Mouse (Mus musculus): Measurements from ENCODE around the gene Haus2. TPM values are rescaled to one million over a fixed set of nuclear protein-coding genes. Genes with fewer than 3 reads are reported as not detected.
A peak's percentile ranks its signal among the peaks of the same experiment; 100 is the strongest.
"Not testable (repeated sequence)": the region's sequence is repeated elsewhere in the genome, so short reads cannot be mapped to it uniquely, and the experiment has no call there.

Gene Haus2
- 25.0 and 26.6 TPM in 2 replicates for polyA plus RNA-seq (2015; fragmentation: Nextera tagmentation; extraction: Ambion mirVana)

DNA sequence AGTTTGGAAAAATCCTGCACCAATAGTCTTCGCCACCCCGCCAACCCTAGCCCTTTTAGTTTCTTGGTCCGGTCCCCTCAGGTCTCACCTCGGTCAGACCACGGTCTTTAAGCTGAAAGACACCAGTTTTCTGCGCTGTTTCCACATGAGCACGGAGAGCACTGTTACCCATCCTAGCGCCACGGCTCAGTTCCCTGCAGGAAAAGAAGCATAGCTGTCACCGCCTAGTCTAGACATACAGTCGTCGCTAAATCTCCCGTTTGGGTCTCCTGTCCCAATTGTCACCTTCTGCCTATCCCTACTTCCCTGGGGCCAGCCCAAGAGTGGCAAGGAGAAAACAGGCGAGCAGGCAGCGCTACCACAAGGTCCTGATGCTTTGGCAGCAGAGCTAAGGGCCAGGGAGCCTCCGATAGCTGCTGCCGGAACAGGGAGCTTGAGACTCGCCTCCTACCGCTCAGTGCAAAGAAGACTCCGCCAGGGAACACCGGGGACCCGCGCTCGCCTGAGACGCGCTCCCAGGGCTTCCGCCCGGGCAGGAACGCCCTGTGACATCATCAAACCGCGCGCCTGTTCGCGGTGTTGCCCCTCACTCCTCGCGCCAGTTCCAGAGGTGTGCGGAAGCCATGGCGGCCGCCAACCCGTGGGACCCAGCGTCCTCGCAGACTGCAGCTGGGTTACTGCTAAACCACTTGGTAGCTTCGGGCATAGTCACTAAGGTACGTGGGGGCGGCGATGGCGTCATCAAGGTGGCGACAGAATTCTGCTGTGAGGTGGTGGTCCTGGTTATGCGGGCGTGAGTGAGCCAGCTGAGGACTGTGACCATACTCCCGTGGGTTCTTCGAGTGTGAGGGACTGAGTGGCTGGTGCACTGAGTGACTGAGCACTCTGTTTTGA is at the start of gene Haus2, which contains the start of gene Lrrc57:
Gene Haus2 (plus strand): TSS at position 554 of the 894 bp plus-strand sequence.
Gene Lrrc57 (minus strand): TSS at position 691 of the 894 bp plus-strand sequence.
- peak within 1 kb of the TSS; percentile 87 for H3K4me3 ChIP-seq (ENCODE audit: low read depth, low read length)
- peak; percentile 97 for ATAC-seq
- H3K4me2 ChIP-seq (ENCODE audit: low read length) = peak within 1 kb of the TSS; percentile 83
- H3K27me3 ChIP-seq (ENCODE audit: control insufficient read depth, insufficient read depth, low read depth, low read length) = no peaks in the 10 kb centered on the region
- H3K9ac ChIP-seq (ENCODE audit: low read depth, low read length) = peak within 1 kb of the TSS; percentile 90
- peaks cover under 1% of the 10 kb centered on the region; the same call in 1 of the 2 replicates for H3K36me3 ChIP-seq (ENCODE audit: control insufficient read depth, insufficient read depth, low read length)
- no peaks in the 10 kb centered on the region for H3K9me3 ChIP-seq (replicated peaks; ENCODE audit: control insufficient read depth, low read length, poor library complexity, severe bottlenecking)
- under 1% methylated on average over 52 of the region's 52 CpGs for WGBS
- H3K27ac ChIP-seq (ENCODE audit: low read length) = peak within 1 kb of the TSS; percentile 91
- peaks cover 24% of the 10 kb centered on the region for H3K4me1 ChIP-seq (ENCODE audit: control insufficient read depth, insufficient read depth, low read length)

DNA sequence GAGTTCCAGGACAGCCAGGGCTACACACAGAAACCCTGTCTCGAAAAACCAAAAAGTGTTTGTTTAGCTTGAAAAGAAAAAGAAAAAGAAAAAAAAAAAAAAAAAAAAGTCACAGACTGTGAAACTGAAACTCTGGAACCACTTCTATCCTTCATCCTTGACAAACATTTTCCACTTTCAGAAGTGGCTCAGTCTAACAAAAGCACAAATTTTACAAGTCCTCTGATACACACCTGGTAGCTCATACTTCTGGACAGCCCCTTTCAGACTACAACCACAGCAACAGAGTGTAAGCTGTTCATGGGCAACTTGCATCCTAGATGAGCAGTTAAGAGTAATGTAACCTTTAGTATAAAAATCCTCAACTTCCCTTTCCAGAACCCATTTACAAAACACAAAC is 47.7 kb upstream of the Haus2 start:
- no peaks in the 10 kb centered on the region for H3K9me3 ChIP-seq (replicated peaks; ENCODE audit: control insufficient read depth, low read length, poor library complexity, severe bottlenecking)
- H3K4me1 ChIP-seq (ENCODE audit: control insufficient read depth, insufficient read depth, low read length) = peaks cover 13% of the 10 kb centered on the region
- H3K27ac ChIP-seq (ENCODE audit: low read length) = no peak overlapping the region
- H3K36me3 ChIP-seq (ENCODE audit: control insufficient read depth, insufficient read depth, low read length) = no peaks in the 10 kb centered on the region
- H3K4me3 ChIP-seq (ENCODE audit: low read depth, low read length) = no peak overlapping the region
- no peak overlapping the region for H3K9ac ChIP-seq (ENCODE audit: low read depth, low read length)
- no peak overlapping the region for H3K4me2 ChIP-seq (ENCODE audit: low read length)
- 100% methylated on average over 1 of the region's 1 CpGs for WGBS
- ATAC-seq = no peak
- H3K27me3 ChIP-seq (ENCODE audit: control insufficient read depth, insufficient read depth, low read depth, low read length) = no peaks in the 10 kb centered on the region

DNA sequence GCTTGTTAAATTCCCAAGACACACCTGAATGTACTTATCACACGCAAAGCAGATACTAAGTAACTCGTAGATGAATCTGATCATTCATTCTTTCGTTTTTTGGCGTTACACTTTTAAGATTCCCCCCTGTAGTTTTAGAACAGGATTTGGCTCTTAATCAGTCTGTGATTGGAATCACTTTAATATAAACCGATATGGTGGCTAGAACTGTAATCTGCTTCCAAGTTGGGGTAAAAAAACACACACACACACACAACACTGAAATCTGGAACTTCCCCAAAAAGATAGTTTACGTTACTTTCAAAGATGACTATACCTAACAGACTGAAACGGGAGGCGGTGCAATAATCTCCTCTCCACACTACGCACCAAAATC is 46.3 kb upstream of the Haus2 start:
- H3K9ac ChIP-seq (ENCODE audit: low read depth, low read length) = peak overlapping the region; percentile 96
- no peaks in the 10 kb centered on the region for H3K27me3 ChIP-seq (ENCODE audit: control insufficient read depth, insufficient read depth, low read depth, low read length)
- 21% methylated on average over 9 of the region's 9 CpGs for WGBS
- H3K4me2 ChIP-seq (ENCODE audit: low read length) = peak overlapping the region; percentile 79
- H3K27ac ChIP-seq (ENCODE audit: low read length) = no peak overlapping the region; the same call in 1 of the 2 replicates
- H3K4me1 ChIP-seq (ENCODE audit: control insufficient read depth, insufficient read depth, low read length) = peaks cover 18% of the 10 kb centered on the region
- no peaks in the 10 kb centered on the region for H3K36me3 ChIP-seq (ENCODE audit: control insufficient read depth, insufficient read depth, low read length)
- no peaks in the 10 kb centered on the region for H3K9me3 ChIP-seq (replicated peaks; ENCODE audit: control insufficient read depth, low read length, poor library complexity, severe bottlenecking)
- peak overlapping the region; percentile 93 for H3K4me3 ChIP-seq (ENCODE audit: low read depth, low read length)
- ATAC-seq = no peak

DNA sequence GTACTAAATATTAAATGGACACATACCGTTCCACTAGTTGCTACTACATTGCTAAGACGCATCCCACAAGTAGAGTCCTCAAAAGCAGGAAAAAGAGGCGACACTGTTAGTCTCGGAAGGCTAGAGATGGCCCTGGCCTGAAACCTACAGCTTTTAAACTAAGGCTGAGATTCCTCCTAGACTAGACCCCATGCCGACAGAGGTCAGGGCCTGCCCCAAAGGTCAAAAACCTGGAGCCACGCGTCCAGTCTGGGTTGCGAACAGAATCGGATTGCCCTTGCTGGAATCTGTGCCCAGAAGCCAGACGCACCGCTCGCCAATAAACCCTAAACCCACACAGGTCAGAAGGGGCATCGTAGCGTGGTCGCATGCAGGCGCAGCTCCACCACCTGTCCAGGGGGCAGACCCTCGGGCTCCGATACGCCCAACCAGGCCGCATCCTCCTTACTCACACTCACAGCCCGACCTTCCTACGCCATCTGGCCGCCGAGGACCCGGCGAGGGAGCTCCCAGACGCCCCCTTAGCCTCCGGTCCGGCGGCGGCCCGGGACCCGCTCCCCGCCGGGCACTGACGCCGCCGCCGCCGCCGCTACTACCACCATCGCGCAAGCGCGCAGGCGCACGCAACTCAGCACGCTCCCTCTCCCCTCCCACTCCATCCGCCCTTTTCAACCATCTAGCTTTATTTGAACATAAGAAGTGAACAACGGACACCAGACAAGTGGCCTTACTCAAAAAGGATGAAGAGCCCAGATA is 45.8 kb upstream of the Haus2 start, which contains the start of gene Zfp106:
Gene Zfp106 (minus strand): TSS at position 609 of the 756 bp plus-strand sequence.
- WGBS = under 1% methylated on average over 48 of the region's 50 CpGs
- peak within 1 kb of the TSS; percentile 81 for H3K27ac ChIP-seq (ENCODE audit: low read length)
- peak within 1 kb of the TSS; percentile 79 for H3K4me2 ChIP-seq (ENCODE audit: low read length)

DNA sequence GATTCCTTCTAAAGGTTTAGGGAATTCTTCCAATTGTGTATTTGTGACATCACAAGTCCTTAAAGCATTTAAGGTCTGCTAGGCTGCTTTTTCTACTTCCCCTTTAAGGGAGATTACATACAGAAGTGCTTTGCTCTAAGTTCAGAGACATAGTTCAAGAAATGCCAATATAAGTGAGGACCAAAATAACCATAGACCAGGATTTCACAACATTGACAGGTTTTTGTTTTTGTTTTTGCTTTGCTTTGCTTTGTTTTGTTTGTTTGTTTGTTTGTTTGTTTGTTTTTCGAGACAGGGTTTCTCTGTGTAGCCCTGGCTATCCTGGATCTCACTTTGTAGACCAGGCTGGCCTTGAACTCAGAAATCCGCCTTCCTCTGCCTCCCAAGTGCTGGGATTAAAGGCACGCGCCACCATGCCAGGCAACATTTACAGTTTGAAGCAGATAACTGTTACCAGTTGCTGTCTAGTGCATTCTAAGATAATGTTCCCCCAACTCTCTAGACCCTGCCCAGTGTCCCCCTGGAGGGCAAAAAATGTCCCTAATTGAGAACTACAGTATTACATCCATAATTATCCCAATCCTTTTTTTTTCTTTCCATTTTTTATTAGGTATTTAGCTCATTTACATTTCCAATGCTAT is 44.5 kb upstream of the Haus2 start:
- whole genome bisulfite sequencing = 86% methylated on average over 4 of the region's 4 CpGs
- ATAC-seq; H3K27me3 ChIP-seq (ENCODE audit: control insufficient read depth, insufficient read depth, low read depth, low read length): not testable (repeated sequence)

More for the DNA sequence above, 45.8 kb upstream of the Haus2 start, which contains the start of gene Zfp106:
- Histone ChIP-seq H3K4me1 (ENCODE audit: control insufficient read depth, insufficient read depth, low read length) (peaks cover 23% of the 10 kb centered on the region), H3K27me3 (ENCODE audit: control insufficient read depth, insufficient read depth, low read depth, low read length) (no peaks in the 10 kb centered on the region), H3K36me3 (ENCODE audit: control insufficient read depth, insufficient read depth, low read length) (no peaks in the 10 kb centered on the region), H3K9ac (ENCODE audit: low read depth, low read length) (peak within 1 kb of the TSS; percentile 96), H3K9me3 (replicated peaks; ENCODE audit: control insufficient read depth, low read length, poor library complexity, severe bottlenecking) (no peaks in the 10 kb centered on the region), H3K4me3 (ENCODE audit: low read depth, low read length) (peak within 1 kb of the TSS; percentile 93)
- ATAC-seq = peak; percentile 91

DNA sequence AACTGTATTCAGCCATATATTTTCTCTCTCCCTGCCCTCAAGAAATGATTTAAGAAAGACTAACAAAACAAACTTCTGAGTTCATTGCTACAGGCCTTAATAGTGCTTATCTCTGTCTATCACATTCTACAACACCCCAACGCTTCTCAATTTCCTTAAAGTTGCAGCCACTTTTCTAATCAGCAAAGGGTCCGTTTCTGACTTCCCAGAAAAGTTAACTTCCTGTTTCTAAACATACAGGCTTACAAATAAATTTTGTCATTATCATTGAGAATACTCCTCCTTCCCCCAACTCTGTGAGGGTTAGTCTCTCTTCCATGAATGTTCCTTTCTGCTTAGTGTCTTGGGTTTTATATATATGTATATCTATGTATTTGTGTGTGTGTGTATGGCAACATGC is 43.8 kb upstream of the Haus2 start:
- ATAC-seq = no peak
- 88% methylated on average over 2 of the region's 2 CpGs for WGBS
- Histone ChIP-seq H3K9me3 (replicated peaks; ENCODE audit: control insufficient read depth, low read length, poor library complexity, severe bottlenecking) (no peaks in the 10 kb centered on the region), H3K4me3 (ENCODE audit: low read depth, low read length) (no peak overlapping the region), H3K9ac (ENCODE audit: low read depth, low read length) (no peak overlapping the region), H3K27me3 (ENCODE audit: control insufficient read depth, insufficient read depth, low read depth, low read length) (no peaks in the 10 kb centered on the region), H3K27ac (ENCODE audit: low read length) (no peak overlapping the region), H3K36me3 (ENCODE audit: control insufficient read depth, insufficient read depth, low read length) (no peaks in the 10 kb centered on the region), H3K4me1 (ENCODE audit: control insufficient read depth, insufficient read depth, low read length) (peaks cover 31% of the 10 kb centered on the region), H3K4me2 (ENCODE audit: low read length) (no peak overlapping the region)

More for the DNA sequence above, 44.5 kb upstream of the Haus2 start:
- H3K36me3 ChIP-seq (ENCODE audit: control insufficient read depth, insufficient read depth, low read length); H3K27ac ChIP-seq (ENCODE audit: low read length); H3K9ac ChIP-seq (ENCODE audit: low read depth, low read length); H3K4me2 ChIP-seq (ENCODE audit: low read length); H3K9me3 ChIP-seq (replicated peaks; ENCODE audit: control insufficient read depth, low read length, poor library complexity, severe bottlenecking); H3K4me3 ChIP-seq (ENCODE audit: low read depth, low read length): not testable (repeated sequence)
- peaks cover 31% of the 10 kb centered on the region for H3K4me1 ChIP-seq (ENCODE audit: control insufficient read depth, insufficient read depth, low read length)

DNA sequence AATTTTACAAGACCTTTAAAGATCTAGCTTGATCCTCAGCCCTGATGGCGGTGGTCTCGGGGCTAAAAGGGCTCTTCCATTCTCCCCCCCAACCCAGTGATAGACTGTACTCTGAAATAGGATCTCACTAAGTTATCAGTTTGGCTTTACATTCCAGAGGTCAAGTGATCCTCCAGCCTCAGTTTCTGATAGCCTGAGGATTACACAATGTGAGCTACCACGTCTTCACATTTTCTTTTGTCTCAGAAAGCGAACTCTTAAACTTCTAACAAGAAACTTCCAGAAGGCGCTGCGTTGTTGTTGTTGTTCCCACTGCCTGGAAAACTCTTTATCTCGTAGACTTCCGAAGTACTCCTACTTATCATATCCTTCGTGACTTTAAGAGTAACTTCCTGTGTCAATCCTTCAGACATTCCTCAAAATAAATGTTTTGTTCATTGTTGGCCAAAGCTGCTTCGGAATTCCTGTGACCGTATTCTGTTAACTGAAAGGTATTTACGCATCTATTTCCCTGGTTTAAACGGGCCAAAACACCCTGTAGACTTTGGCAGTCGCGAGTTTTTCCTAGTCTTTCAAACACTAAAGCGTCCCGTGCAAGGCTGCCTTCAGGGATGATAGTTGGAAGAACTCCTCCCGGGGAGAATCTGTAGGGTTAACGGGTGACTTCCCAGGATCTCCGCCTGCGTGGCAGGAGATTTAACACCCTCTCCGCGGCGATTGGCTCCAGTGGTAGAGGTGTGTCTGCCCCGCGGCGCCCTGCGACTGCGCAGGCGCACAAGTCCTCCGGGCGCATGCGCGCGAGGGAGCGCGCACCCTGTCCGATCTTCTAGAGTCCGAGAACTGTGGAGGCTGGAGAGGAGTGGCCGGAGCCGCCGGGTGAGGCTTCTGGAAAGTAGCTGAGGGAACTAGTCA is 42.0 kb upstream of the Haus2 start, which contains the start of gene Snap23:
Gene Snap23 (plus strand): TSS at position 786 of the 912 bp plus-strand sequence.
- peak within 1 kb of the TSS; percentile 10 for H3K27ac ChIP-seq (ENCODE audit: low read length)
- WGBS = 2% methylated on average over 42 of the region's 42 CpGs
- H3K9ac ChIP-seq (ENCODE audit: low read depth, low read length) = peak within 1 kb of the TSS; percentile 83
- no peaks in the 10 kb centered on the region for H3K36me3 ChIP-seq (ENCODE audit: control insufficient read depth, insufficient read depth, low read length)
- H3K27me3 ChIP-seq (ENCODE audit: control insufficient read depth, insufficient read depth, low read depth, low read length) = no peaks in the 10 kb centered on the region
- H3K4me1 ChIP-seq (ENCODE audit: control insufficient read depth, insufficient read depth, low read length) = peaks cover 26% of the 10 kb centered on the region
- peak; percentile 93 for ATAC-seq
- no peaks in the 10 kb centered on the region for H3K9me3 ChIP-seq (replicated peaks; ENCODE audit: control insufficient read depth, low read length, poor library complexity, severe bottlenecking)
- peak within 1 kb of the TSS; percentile 68 for H3K4me3 ChIP-seq (ENCODE audit: low read depth, low read length)
- peak within 1 kb of the TSS; percentile 62 for H3K4me2 ChIP-seq (ENCODE audit: low read length)

Data from midbrain, embryonic 16.5 days (tissue).